Mouse (Mus musculus) heart, adult 2 months (tissue): ENCODE results near the gene Eddm3b.
"Not testable (repeated sequence)": the region's sequence is repeated elsewhere in the genome, so short reads cannot be mapped to it uniquely, and the experiment has no call there.

Experiments used
- CTCF ChIP-seq: fragments of 200-600 bp; IDR thresholded peaks from 2 replicates; pipeline ENCODE4 v1.8.1; 2022; ENCODE audit warnings: antibody characterized with exemption, mild to moderate bottlenecking, moderate library complexity
- EP300 ChIP-seq: fragments of 200-500 bp; IDR thresholded peaks from 2 replicates; pipeline ENCODE4 v1.6.1; 2011; ENCODE audit warnings: low read depth, low read length, control low read depth; ENCODE audit not compliant: insufficient read depth
- POLR2A ChIP-seq: fragments of 200-500 bp; IDR thresholded peaks from 2 replicates; pipeline ENCODE4 v1.6.1; 2011; ENCODE audit warnings: mild to moderate bottlenecking, low read depth, low read length, control low read depth; ENCODE audit not compliant: insufficient read depth

GRCm38 (mm10) chr14:51161976-51162375 is 47.8 kb downstream of the Eddm3b start, which contains the start of gene Rnase2b:
- TF ChIP-seq CTCF, POLR2A, EP300: not testable (repeated sequence)
